Mouse (Mus musculus) ES-E14 (cell line): ENCODE measurements around the gene Srsf3.

Experiments used
- ZC3H11A ChIP-seq: IDR thresholded peaks from 2 replicates; pipeline ENCODE4 v1.6.1; 2012; ENCODE audit warnings: low read depth, mild to moderate bottlenecking, inconsistent platforms, low read length, borderline replicate concordance
- ZNF384 ChIP-seq: IDR thresholded peaks from 2 replicates; pipeline ENCODE4 v1.6.1; 2012; ENCODE audit warnings: low read depth, low read length, inconsistent platforms

- TF ChIP-seq ZNF384: no peak
- TF ChIP-seq ZC3H11A: no peak
Observed at GRCm38 (mm10) chr17:29024896-29025565, 7.4 kb upstream of the Srsf3 start.
